Mouse (Mus musculus) heart, embryonic 13.5 days (tissue): ENCODE data around the gene Cdh4. TPM values are rescaled to one million over a fixed set of nuclear protein-coding genes. Genes with fewer than 3 reads are reported as not detected.

Experiments
- ATAC-seq: fragments of 200-750 bp; cut with Nextera tagmentation; 2 replicates; pipeline ENCODE4 v1.8.0; 2017; ENCODE audit warnings: moderate TSS enrichment; ENCODE audit not compliant: insufficient number of reproducible peaks, low FRiP score, low TSS enrichment; ENCODE audit errors: extremely low read depth
- H3K27ac ChIP-seq: fragments of 300-500 bp; sonication (generic); replicated peaks from 2 replicates; pipeline ENCODE4 v1.5.1; 2015; ENCODE audit warnings: moderate library complexity, mild to moderate bottlenecking, inconsistent platforms
- H3K27me3 ChIP-seq: fragments of 300-500 bp; sonication (generic); replicated peaks from 2 replicates; pipeline ENCODE4 v1.6.1; 2015; ENCODE audit warnings: mild to moderate bottlenecking, inconsistent platforms
- H3K36me3 ChIP-seq: fragments of 300-500 bp; sonication (generic); 2 replicates; pipeline ENCODE4 v1.6.1; 2015; ENCODE audit warnings: mild to moderate bottlenecking, inconsistent platforms
- H3K4me1 ChIP-seq: fragments of 300-500 bp; sonication (generic); 2 replicates; pipeline ENCODE4 v1.6.1; 2015; ENCODE audit warnings: inconsistent platforms
- H3K4me2 ChIP-seq: fragments of 300-500 bp; sonication (generic); 2 replicates; pipeline ENCODE4 v1.6.1; 2015; ENCODE audit warnings: inconsistent platforms, mild to moderate bottlenecking, moderate library complexity
- H3K4me3 ChIP-seq: fragments of 300-500 bp; sonication (generic); 2 replicates; pipeline ENCODE4 v1.5.1; 2015; ENCODE audit warnings: moderate library complexity, mild to moderate bottlenecking, inconsistent platforms
- H3K9ac ChIP-seq: fragments of 300-500 bp; sonication (generic); 2 replicates; pipeline ENCODE4 v1.6.1; 2015; ENCODE audit warnings: inconsistent platforms, mild to moderate bottlenecking, moderate library complexity
- H3K9me3 ChIP-seq: fragments of 300-500 bp; sonication (generic); 2 replicates; pipeline ENCODE4 v1.6.1; 2016; ENCODE audit warnings: inconsistent platforms
- WGBS: fragments of 180-500 bp; shearing (Covaris S2); methylation state at CpG from one replicate; pipeline ENCODE4 v1.1.7; 2015; ENCODE audit warnings: mixed read lengths; 5-methylcytosine and 5-hydroxymethylcytosine counted together
- polyA plus RNA-seq: library from polyadenylated mRNA; unstranded; fragments of >200 nt; fragmentation: Nextera tagmentation; extraction: Ambion mirVana; gene quantifications from 2 replicates; pipeline ENCODE4 v1.2.1, GENCODE M21; 2015

Cdh4 gene
- polyA plus RNA-seq, 1 experiment from 2014 or later, result 1.4 TPM

GRCm38 (mm10) chr2:179914246-179914645 lies 472.0 kb downstream of the Cdh4 start:
- Histone ChIP-seq H3K27ac (no peak overlapping the region), H3K36me3 (peaks cover 88% of the 10 kb centered on the region), H3K4me3 (no peak overlapping the region), H3K4me2 (no peak overlapping the region), H3K27me3 (no peaks in the 10 kb centered on the region), H3K4me1 (no peaks in the 10 kb centered on the region), H3K9ac (no peak overlapping the region), H3K9me3 (no peaks in the 10 kb centered on the region)
- 76% methylated on average over 2 of the region's 2 CpGs for WGBS
- no peak for ATAC-seq

DNA sequence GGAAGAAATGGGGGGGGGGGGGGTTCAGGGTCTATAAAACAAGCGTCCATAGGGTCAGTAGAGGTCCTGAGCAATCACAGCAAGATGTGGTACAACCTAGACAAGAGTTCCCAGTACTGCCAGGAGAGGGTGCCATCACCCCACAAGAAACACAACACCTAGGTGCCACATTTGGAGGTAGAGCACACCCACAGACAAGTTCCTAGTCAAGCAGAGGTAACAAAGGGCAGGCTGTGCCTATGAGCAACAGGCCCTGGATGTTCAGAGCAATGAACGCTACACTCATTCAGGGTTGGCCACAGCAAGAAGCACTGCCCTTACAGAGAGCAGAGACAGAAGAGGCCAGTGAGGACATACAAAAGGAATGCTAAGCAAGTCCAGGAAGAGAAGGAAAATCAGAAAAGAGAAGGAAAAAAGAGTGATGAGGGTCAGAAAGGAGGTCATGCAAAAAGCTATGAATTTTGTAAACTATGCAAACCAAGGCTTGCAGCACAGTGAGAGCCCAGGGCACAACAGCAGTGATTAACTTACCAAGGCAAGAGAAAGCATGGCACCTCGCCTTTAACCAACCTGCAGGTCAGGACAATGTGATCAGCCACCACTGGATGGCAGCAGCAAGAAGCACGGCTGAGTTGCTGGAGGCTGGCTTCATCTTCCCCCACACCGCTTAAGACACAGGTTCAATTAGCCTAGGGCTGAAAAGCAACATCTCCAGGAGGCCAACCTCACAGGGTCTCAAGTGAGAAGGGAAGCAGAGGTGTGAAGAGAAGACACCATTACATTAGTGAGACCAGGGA lies 474.8 kb downstream of the Cdh4 start:
- H3K27ac ChIP-seq, result no peak overlapping the region
- no peaks in the 10 kb centered on the region for H3K27me3 ChIP-seq
- no peak overlapping the region for H3K4me2 ChIP-seq
- H3K4me3 ChIP-seq, result no peak overlapping the region
- H3K9me3 ChIP-seq, result peaks cover 5% of the 10 kb centered on the region; the same call in 1 of the 2 replicates
- WGBS, result 32% methylated on average over 5 of the region's 5 CpGs
- H3K4me1 ChIP-seq, result no peaks in the 10 kb centered on the region
- 0 out of 2 replicates have a peak overlapping the region, but pooled peaks have one; percentile 24 for H3K9ac ChIP-seq
- ATAC-seq, result no peak
- peaks cover 95% of the 10 kb centered on the region for H3K36me3 ChIP-seq

DNA sequence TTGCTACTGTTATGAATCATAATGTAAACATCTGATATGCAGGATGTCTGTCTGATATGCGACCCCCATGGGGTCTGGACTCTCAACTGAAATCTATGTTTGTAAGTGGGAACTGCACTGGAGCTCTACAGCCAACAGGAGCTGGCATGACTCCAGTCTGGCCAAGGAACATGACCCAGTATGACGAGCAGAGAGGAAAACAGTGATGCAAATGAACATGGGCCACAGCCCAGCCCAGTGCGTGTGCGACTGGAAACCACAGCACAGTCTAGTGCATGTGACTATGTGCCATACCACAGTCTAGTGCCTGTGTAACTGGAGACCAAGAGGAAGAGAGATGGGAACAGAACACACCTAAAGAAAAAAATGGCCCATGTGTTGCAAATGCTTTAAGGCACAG lies 477.8 kb downstream of the Cdh4 start:
- Histone ChIP-seq H3K36me3 (peaks cover 95% of the 10 kb centered on the region), H3K4me2 (no peak overlapping the region), H3K27ac (no peak overlapping the region), H3K4me1 (no peaks in the 10 kb centered on the region), H3K4me3 (no peak overlapping the region), H3K9ac (no peak overlapping the region), H3K9me3 (peaks cover 5% of the 10 kb centered on the region; the same call in 1 of the 2 replicates), H3K27me3 (no peaks in the 10 kb centered on the region)
- ATAC-seq, result no peak
- 79% methylated on average over 4 of the region's 4 CpGs for WGBS

DNA sequence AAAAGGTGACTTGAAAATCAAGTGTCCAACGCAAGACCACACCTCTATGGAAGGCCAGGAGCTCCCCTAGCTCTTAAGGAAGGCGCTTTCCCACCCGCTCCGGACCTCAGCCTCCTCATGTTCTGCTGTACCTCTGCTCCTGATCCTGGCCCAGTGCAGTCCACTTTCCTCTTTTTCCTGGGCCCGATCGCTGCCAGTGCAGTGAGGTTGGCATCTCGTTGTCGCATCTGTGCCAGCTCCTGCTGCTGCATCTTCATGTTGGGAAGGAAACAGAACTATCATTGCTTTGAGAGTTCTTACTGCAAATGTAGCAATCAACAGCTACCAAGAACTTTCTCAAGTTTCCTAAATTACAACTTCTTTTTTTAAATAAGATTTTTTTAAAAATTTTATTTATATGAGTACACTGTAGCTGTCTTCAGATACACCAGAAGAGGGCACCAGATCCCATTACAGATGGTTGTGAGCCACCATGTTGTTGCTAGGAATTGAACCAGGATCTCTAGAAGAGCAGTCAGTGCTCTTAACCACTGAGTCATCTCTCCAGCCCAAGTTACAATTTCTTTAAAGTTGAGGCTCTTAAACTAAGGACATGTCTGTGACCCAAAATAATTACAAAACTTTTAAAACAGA lies 478.9 kb downstream of the Cdh4 start:
- no peak for ATAC-seq
- H3K4me3 ChIP-seq, result no peak overlapping the region
- H3K27ac ChIP-seq, result no peak overlapping the region
- peaks cover 5% of the 10 kb centered on the region; the same call in 1 of the 2 replicates for H3K9me3 ChIP-seq
- no peaks in the 10 kb centered on the region for H3K4me1 ChIP-seq
- H3K27me3 ChIP-seq, result no peaks in the 10 kb centered on the region
- peaks cover 97% of the 10 kb centered on the region for H3K36me3 ChIP-seq
- H3K9ac ChIP-seq, result no peak overlapping the region
- WGBS, result 94% methylated on average over 8 of the region's 8 CpGs
- no peak overlapping the region for H3K4me2 ChIP-seq

DNA sequence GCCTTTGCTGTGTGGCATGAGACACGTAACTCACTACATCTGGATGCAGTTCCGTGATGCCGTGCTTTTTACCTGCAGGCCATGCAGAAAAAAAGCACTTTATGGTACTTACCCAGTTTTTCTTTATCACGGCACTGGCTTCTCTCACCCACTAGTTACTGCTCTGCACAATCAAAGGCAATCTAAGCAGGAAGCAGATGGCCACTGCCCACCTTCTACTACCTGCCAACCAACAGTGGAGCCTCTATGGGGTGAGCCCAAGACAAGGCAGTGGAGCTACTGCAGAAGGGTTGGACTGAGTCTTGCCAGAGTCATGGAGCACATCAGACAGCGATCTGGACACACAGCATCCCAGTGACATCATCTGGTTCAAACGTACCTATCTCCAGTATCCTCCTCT lies 481.8 kb downstream of the Cdh4 start:
- H3K9me3 ChIP-seq, result peaks cover 5% of the 10 kb centered on the region; the same call in 1 of the 2 replicates
- no peak overlapping the region for H3K4me2 ChIP-seq
- 87% methylated on average over 6 of the region's 6 CpGs for WGBS
- H3K36me3 ChIP-seq, result peaks cover 94% of the 10 kb centered on the region
- H3K27ac ChIP-seq, result no peak overlapping the region
- no peaks in the 10 kb centered on the region for H3K27me3 ChIP-seq
- H3K9ac ChIP-seq, result no peak overlapping the region
- H3K4me3 ChIP-seq, result no peak overlapping the region
- ATAC-seq, result no peak
- H3K4me1 ChIP-seq, result no peaks in the 10 kb centered on the region

- 93% methylated on average over 13 of the region's 13 CpGs for WGBS
- Histone ChIP-seq H3K36me3 (peaks cover 90% of the 10 kb centered on the region), H3K9me3 (no peaks in the 10 kb centered on the region), H3K4me1 (0 out of 2 replicates have a peak, but pooled peaks cover 3% of the 10 kb centered on the region), H3K9ac (no peak overlapping the region), H3K4me2 (no peak overlapping the region), H3K4me3 (no peak overlapping the region), H3K27me3 (no peaks in the 10 kb centered on the region), H3K27ac (no peak overlapping the region)
- no peak for ATAC-seq
Observed at GRCm38 (mm10) chr2:179929166-179929565, 486.9 kb downstream of the Cdh4 start.

- Histone ChIP-seq H3K36me3 (peaks cover 78% of the 10 kb centered on the region), H3K4me2 (no peak overlapping the region), H3K4me3 (no peak overlapping the region), H3K9me3 (no peaks in the 10 kb centered on the region), H3K27ac (no peak overlapping the region), H3K4me1 (peaks cover 10% of the 10 kb centered on the region; the same call in 1 of the 2 replicates), H3K9ac (no peak overlapping the region), H3K27me3 (no peaks in the 10 kb centered on the region)
- ATAC-seq, result no peak
- 89% methylated on average over 16 of the region's 16 CpGs for WGBS
Observed at GRCm38 (mm10) chr2:179931741-179932140, 489.5 kb downstream of the Cdh4 start.

- ATAC-seq, result no peak
- Histone ChIP-seq H3K36me3 (peaks cover 61% of the 10 kb centered on the region), H3K4me2 (no peak overlapping the region), H3K9me3 (no peaks in the 10 kb centered on the region), H3K4me3 (no peak overlapping the region), H3K9ac (no peak overlapping the region), H3K4me1 (peaks cover 12% of the 10 kb centered on the region; the same call in 1 of the 2 replicates), H3K27ac (no peak overlapping the region), H3K27me3 (no peaks in the 10 kb centered on the region)
- WGBS, result 65% methylated on average over 3 of the region's 3 CpGs
Observed at GRCm38 (mm10) chr2:179934165-179934564, 491.9 kb downstream of the Cdh4 start.

DNA sequence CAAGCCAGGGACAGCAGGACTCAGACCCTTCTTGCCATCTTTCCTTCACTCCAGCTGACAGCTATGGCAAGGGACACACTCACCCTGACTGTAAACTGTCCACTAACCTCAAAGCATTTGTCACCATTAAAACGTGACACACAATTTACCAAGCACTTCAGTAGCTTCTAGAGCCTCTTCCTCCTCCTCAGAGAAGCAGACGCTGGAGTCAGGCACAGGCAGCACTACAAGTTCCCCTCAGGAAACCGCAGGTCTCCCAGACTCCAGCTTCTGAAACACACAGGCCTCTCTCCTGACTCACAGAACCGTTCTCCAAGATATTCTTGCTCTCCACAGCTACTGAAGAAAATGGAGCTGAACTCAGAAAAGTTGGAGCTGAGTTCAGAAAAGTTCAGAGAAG lies 494.9 kb downstream of the Cdh4 start:
- Histone ChIP-seq H3K36me3 (peaks cover 34% of the 10 kb centered on the region), H3K9ac (no peak overlapping the region), H3K4me1 (peaks cover 33% of the 10 kb centered on the region), H3K27me3 (no peaks in the 10 kb centered on the region), H3K9me3 (no peaks in the 10 kb centered on the region), H3K4me3 (no peak overlapping the region), H3K27ac (no peak overlapping the region), H3K4me2 (no peak overlapping the region)
- no peak for ATAC-seq
- 62% methylated on average over 4 of the region's 4 CpGs for WGBS

DNA sequence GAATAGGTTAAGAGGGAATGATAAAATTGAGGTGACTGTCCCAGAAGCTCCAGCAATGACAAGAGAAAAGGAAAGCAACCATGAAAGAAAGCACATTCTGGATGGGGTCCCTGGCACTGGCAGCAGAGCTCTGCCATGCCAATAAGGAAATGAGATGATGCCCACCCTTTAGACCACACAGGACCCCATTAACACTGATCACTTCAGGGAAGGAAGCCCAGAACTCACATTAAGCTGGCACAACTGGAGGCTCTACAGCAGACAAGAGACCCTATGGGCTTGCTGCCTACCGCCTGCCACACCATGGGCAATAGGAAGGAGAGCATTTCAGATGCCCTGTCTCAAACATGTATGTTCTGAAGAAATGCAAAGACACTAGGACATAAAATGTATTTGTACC lies 499.5 kb downstream of the Cdh4 start:
- H3K27ac ChIP-seq, result no peak overlapping the region
- H3K9ac ChIP-seq, result no peak overlapping the region
- H3K4me3 ChIP-seq, result no peak overlapping the region
- H3K36me3 ChIP-seq, result peaks cover 4% of the 10 kb centered on the region; the same call in 1 of the 2 replicates
- WGBS, result 90% methylated on average over 1 of the region's 1 CpGs
- ATAC-seq, result no peak
- no peaks in the 10 kb centered on the region for H3K9me3 ChIP-seq
- H3K27me3 ChIP-seq, result no peaks in the 10 kb centered on the region
- H3K4me2 ChIP-seq, result no peak overlapping the region
- peaks cover 69% of the 10 kb centered on the region for H3K4me1 ChIP-seq

- WGBS, result 75% methylated on average over 3 of the region's 4 CpGs
- H3K4me1 ChIP-seq, result peaks cover 82% of the 10 kb centered on the region
Observed at GRCm38 (mm10) chr2:179945051-179945450, 502.8 kb downstream of the Cdh4 start.

More at GRCm38 (mm10) chr2:179945051-179945450, 502.8 kb downstream of the Cdh4 start:
- Histone ChIP-seq H3K9ac (no peak overlapping the region), H3K4me3 (no peak overlapping the region), H3K27me3 (no peaks in the 10 kb centered on the region), H3K27ac (0 out of 2 replicates have a peak overlapping the region, but pooled peaks have one; percentile 8), H3K36me3 (no peaks in the 10 kb centered on the region), H3K9me3 (no peaks in the 10 kb centered on the region), H3K4me2 (no peak overlapping the region)
- no peak for ATAC-seq
